Mouse (Mus musculus): ENCODE results near the gene Gm20388. TPM values are rescaled to one million over a fixed set of nuclear protein-coding genes. Genes with fewer than 3 reads are reported as not detected.

Gm20388 gene
- polyA plus RNA-seq, 1 experiment from 2014 or later, result 8.3 TPM

DNA sequence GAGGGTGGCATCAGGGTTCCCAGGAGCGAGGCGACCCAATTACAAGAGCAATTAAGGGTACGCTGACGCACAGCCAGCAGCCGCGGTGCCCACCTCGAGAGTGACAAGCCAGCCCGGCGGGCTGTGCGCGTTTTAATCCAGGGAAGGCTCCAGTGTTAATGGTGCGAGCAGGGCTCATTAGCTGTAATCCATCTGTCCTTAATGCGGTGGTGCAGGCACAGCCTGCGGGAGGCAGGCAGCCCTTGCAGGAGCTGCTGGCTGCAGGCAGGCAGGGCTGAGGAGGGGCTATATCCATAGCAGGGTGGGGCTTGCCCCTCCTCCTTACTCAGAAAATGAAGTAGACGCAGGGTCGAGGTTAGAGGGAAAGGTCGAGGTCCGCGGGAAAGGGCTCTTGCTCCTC, 528.7 kb downstream of the Gm20388 start:
- Histone ChIP-seq H3K4me3 (ENCODE audit: low read depth, low read length) (no peak overlapping the region), H3K36me3 (ENCODE audit: control insufficient read depth, insufficient read depth, low read length) (no peaks in the 10 kb centered on the region), H3K27me3 (replicated peaks; ENCODE audit: control insufficient read depth, insufficient read depth, low read length) (no peaks in the 10 kb centered on the region), H3K9me3 (ENCODE audit: control insufficient read depth, low read length) (no peaks in the 10 kb centered on the region), H3K4me2 (ENCODE audit: low read length) (no peak overlapping the region), H3K9ac (ENCODE audit: low read length) (no peak overlapping the region), H3K27ac (ENCODE audit: low read depth) (no peak overlapping the region), H3K4me1 (replicated peaks; ENCODE audit: control insufficient read depth, insufficient read depth, low read length) (peaks cover 38% of the 10 kb centered on the region)
- ATAC-seq (replicated peaks; ENCODE audit: low FRiP score, low TSS enrichment, low read depth) (no peak; the same call in 1 of the 2 replicates), DNase-seq (ENCODE audit: low spot score) (no peak)
- 22% methylated on average over 19 of the region's 19 CpGs for WGBS

DNA sequence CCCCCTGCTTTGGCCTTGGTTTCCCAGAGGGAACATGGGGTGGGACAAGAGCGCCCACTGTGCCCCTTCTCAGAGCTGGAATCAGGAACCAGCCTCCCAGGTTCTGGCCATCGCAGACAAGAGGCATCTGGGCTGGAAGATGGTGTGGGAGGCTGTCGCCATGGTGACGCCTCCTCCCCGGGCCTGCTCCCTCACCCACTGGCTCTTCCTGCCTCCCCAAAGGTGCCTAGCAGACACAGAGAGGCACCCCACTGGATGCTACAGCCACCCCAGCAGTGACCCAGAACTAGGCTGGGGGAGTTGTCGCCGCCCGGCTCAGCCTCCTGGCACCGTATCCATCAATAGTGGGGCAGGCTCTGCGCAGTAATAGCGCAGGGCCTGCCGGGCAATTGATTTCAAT, 530.1 kb downstream of the Gm20388 start:
- no peak for DNase-seq (ENCODE audit: low spot score)
- Histone ChIP-seq H3K27me3 (replicated peaks; ENCODE audit: control insufficient read depth, insufficient read depth, low read length) (no peaks in the 10 kb centered on the region), H3K36me3 (ENCODE audit: control insufficient read depth, insufficient read depth, low read length) (no peaks in the 10 kb centered on the region), H3K4me2 (ENCODE audit: low read length) (no peak overlapping the region), H3K4me1 (replicated peaks; ENCODE audit: control insufficient read depth, insufficient read depth, low read length) (peaks cover 45% of the 10 kb centered on the region), H3K9me3 (ENCODE audit: control insufficient read depth, low read length) (no peaks in the 10 kb centered on the region), H3K27ac (ENCODE audit: low read depth) (no peak overlapping the region), H3K9ac (ENCODE audit: low read length) (no peak overlapping the region), H3K4me3 (ENCODE audit: low read depth, low read length) (no peak overlapping the region)
- no peak for ATAC-seq (replicated peaks; ENCODE audit: low FRiP score, low TSS enrichment, low read depth)
- 74% methylated on average over 12 of the region's 12 CpGs for WGBS

GRCm38 (mm10) chr8:120441637-120442036, 531.0 kb downstream of the Gm20388 start:
- no peaks in the 10 kb centered on the region for H3K9me3 ChIP-seq (ENCODE audit: control insufficient read depth, low read length)
- no peak overlapping the region for H3K4me3 ChIP-seq (ENCODE audit: low read depth, low read length)
- no peak overlapping the region for H3K4me2 ChIP-seq (ENCODE audit: low read length)
- WGBS, result 74% methylated on average over 6 of the region's 6 CpGs
- no peaks in the 10 kb centered on the region for H3K27me3 ChIP-seq (replicated peaks; ENCODE audit: control insufficient read depth, insufficient read depth, low read length)
- no peak for DNase-seq (ENCODE audit: low spot score)
- no peak overlapping the region for H3K27ac ChIP-seq (ENCODE audit: low read depth)
- ATAC-seq (replicated peaks; ENCODE audit: low FRiP score, low TSS enrichment, low read depth), result no peak
- no peak overlapping the region for H3K9ac ChIP-seq (ENCODE audit: low read length)
- no peaks in the 10 kb centered on the region for H3K36me3 ChIP-seq (ENCODE audit: control insufficient read depth, insufficient read depth, low read length)
- H3K4me1 ChIP-seq (replicated peaks; ENCODE audit: control insufficient read depth, insufficient read depth, low read length), result peaks cover 43% of the 10 kb centered on the region

DNA sequence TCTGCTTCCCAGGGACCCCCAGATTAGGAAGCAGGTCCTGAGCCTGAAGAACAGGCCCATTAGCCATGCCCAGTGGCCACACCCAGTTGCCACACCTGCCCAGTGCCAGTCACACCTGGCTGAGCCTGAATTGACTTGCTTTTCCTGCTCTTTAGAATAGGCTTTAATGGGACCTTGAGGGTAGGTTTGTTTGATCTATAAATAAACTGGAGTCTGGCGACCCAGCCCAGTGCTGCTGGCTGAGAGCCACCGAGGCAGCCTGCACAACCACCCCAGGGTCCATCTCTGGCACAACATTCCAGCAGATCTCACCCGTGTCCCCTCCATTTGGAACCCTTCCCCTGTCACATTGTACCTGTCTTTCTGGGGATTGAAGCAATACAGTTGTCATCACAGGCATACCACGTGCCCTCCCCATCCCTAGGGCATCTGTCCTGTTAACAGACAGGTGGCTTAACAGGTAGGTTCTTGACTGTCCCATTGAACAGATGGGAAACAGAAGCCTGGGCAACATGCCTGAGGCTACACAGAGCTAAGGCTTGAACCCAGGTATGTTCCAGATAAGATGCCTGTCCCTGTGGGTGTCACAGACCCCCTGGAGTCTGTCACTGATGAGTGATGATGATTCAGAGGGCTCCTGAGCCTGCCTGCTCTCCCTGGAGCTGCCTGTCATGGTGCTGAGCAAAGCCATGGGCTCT, 531.8 kb downstream of the Gm20388 start:
- Histone ChIP-seq H3K9me3 (ENCODE audit: control insufficient read depth, low read length) (no peaks in the 10 kb centered on the region), H3K4me2 (ENCODE audit: low read length) (no peak overlapping the region), H3K9ac (ENCODE audit: low read length) (no peak overlapping the region), H3K4me1 (replicated peaks; ENCODE audit: control insufficient read depth, insufficient read depth, low read length) (peaks cover 38% of the 10 kb centered on the region), H3K27me3 (replicated peaks; ENCODE audit: control insufficient read depth, insufficient read depth, low read length) (no peaks in the 10 kb centered on the region), H3K4me3 (ENCODE audit: low read depth, low read length) (no peak overlapping the region), H3K27ac (ENCODE audit: low read depth) (no peak overlapping the region), H3K36me3 (ENCODE audit: control insufficient read depth, insufficient read depth, low read length) (no peaks in the 10 kb centered on the region)
- ATAC-seq (replicated peaks; ENCODE audit: low FRiP score, low TSS enrichment, low read depth) (no peak), DNase-seq (ENCODE audit: low spot score) (no peak)
- 43% methylated on average over 4 of the region's 4 CpGs for WGBS

- Histone ChIP-seq H3K9ac (ENCODE audit: low read length) (no peak overlapping the region), H3K27ac (ENCODE audit: low read depth) (0 out of 2 replicates have a peak overlapping the region, but pooled peaks have one; percentile 27), H3K27me3 (replicated peaks; ENCODE audit: control insufficient read depth, insufficient read depth, low read length) (no peaks in the 10 kb centered on the region), H3K9me3 (ENCODE audit: control insufficient read depth, low read length) (no peaks in the 10 kb centered on the region), H3K36me3 (ENCODE audit: control insufficient read depth, insufficient read depth, low read length) (no peaks in the 10 kb centered on the region), H3K4me2 (ENCODE audit: low read length) (no peak overlapping the region), H3K4me3 (ENCODE audit: low read depth, low read length) (no peak overlapping the region), H3K4me1 (replicated peaks; ENCODE audit: control insufficient read depth, insufficient read depth, low read length) (peaks cover 30% of the 10 kb centered on the region)
- ATAC-seq (replicated peaks; ENCODE audit: low FRiP score, low TSS enrichment, low read depth) (no peak), DNase-seq (ENCODE audit: low spot score) (no peak)
- 39% methylated on average over 10 of the region's 10 CpGs for WGBS
Measured at GRCm38 (mm10) chr8:120445249-120445648, 534.6 kb downstream of the Gm20388 start.

DNA sequence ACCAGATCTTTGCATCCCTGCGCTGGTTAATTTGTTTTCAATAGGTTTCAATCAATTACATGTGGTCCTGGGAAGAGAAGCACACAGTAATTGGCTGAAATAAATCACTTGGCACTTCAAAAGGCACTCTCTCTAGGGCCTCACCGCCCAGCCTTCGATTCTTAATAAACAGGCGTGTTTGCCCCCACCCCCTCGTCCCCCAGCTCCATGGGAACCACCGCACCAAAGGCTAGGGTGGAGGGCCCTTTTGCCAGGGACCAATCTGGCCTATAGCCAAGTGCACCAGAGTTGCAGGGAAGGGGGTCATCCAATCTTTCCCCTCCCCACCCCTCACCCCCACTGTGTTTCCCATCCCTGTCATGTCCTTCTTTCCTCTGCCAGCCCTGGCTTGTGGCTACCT, 537.5 kb downstream of the Gm20388 start:
- ATAC-seq (replicated peaks; ENCODE audit: low FRiP score, low TSS enrichment, low read depth) (no peak), DNase-seq (ENCODE audit: low spot score) (no peak)
- no peak overlapping the region for H3K4me3 ChIP-seq (ENCODE audit: low read depth, low read length)
- H3K4me2 ChIP-seq (ENCODE audit: low read length), result no peak overlapping the region
- no peaks in the 10 kb centered on the region for H3K27me3 ChIP-seq (replicated peaks; ENCODE audit: control insufficient read depth, insufficient read depth, low read length)
- no peaks in the 10 kb centered on the region for H3K36me3 ChIP-seq (ENCODE audit: control insufficient read depth, insufficient read depth, low read length)
- no peak overlapping the region for H3K9ac ChIP-seq (ENCODE audit: low read length)
- H3K27ac ChIP-seq (ENCODE audit: low read depth), result no peak overlapping the region
- 48% methylated on average over 6 of the region's 6 CpGs for WGBS
- H3K9me3 ChIP-seq (ENCODE audit: control insufficient read depth, low read length), result no peaks in the 10 kb centered on the region
- peaks cover 19% of the 10 kb centered on the region for H3K4me1 ChIP-seq (replicated peaks; ENCODE audit: control insufficient read depth, insufficient read depth, low read length)

- Histone ChIP-seq H3K9ac (ENCODE audit: low read length) (no peak overlapping the region), H3K36me3 (ENCODE audit: control insufficient read depth, insufficient read depth, low read length) (no peaks in the 10 kb centered on the region), H3K4me2 (ENCODE audit: low read length) (no peak overlapping the region), H3K4me1 (replicated peaks; ENCODE audit: control insufficient read depth, insufficient read depth, low read length) (peaks cover 26% of the 10 kb centered on the region), H3K27me3 (replicated peaks; ENCODE audit: control insufficient read depth, insufficient read depth, low read length) (no peaks in the 10 kb centered on the region), H3K27ac (ENCODE audit: low read depth) (no peak overlapping the region), H3K9me3 (ENCODE audit: control insufficient read depth, low read length) (no peaks in the 10 kb centered on the region), H3K4me3 (ENCODE audit: low read depth, low read length) (no peak overlapping the region)
- WGBS, result 86% methylated on average over 4 of the region's 4 CpGs
- DNase-seq (ENCODE audit: low spot score) (no peak), ATAC-seq (replicated peaks; ENCODE audit: low FRiP score, low TSS enrichment, low read depth) (no peak)
Measured at GRCm38 (mm10) chr8:120449139-120449538, 538.5 kb downstream of the Gm20388 start.

DNA sequence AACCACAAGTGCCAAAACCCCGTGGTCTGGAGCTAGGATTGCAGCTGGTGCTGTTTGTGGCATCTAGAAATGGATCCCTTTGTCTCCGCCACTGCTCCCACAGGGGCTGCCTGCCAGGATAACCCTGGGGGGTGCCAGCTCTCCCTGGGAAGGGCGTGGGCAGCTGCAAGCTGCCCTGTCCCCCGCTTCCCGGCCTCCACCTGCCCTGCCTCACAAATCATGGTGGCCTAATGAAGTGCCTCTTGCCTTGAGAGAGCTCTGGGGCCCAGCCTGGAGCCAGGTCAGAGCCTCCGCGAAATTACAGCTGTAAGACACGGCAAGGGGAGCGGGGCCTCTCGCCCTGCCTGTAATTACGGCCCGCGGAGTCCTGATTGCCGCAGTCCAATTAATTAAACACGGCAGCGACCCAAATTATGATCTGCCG, 539.0 kb downstream of the Gm20388 start:
- DNase-seq (ENCODE audit: low spot score) (no peak), ATAC-seq (replicated peaks; ENCODE audit: low FRiP score, low TSS enrichment, low read depth) (no peak)
- H3K4me2 ChIP-seq (ENCODE audit: low read length), result no peak overlapping the region
- H3K36me3 ChIP-seq (ENCODE audit: control insufficient read depth, insufficient read depth, low read length), result no peaks in the 10 kb centered on the region
- peaks cover 29% of the 10 kb centered on the region for H3K4me1 ChIP-seq (replicated peaks; ENCODE audit: control insufficient read depth, insufficient read depth, low read length)
- H3K27ac ChIP-seq (ENCODE audit: low read depth), result no peak overlapping the region
- no peak overlapping the region for H3K9ac ChIP-seq (ENCODE audit: low read length)
- WGBS, result 22% methylated on average over 17 of the region's 17 CpGs
- no peak overlapping the region for H3K4me3 ChIP-seq (ENCODE audit: low read depth, low read length)
- H3K9me3 ChIP-seq (ENCODE audit: control insufficient read depth, low read length), result no peaks in the 10 kb centered on the region
- H3K27me3 ChIP-seq (replicated peaks; ENCODE audit: control insufficient read depth, insufficient read depth, low read length), result no peaks in the 10 kb centered on the region

- no peak overlapping the region for H3K4me3 ChIP-seq (ENCODE audit: low read depth, low read length)
- H3K9ac ChIP-seq (ENCODE audit: low read length), result no peak overlapping the region
- H3K27me3 ChIP-seq (replicated peaks; ENCODE audit: control insufficient read depth, insufficient read depth, low read length), result no peaks in the 10 kb centered on the region
- H3K4me2 ChIP-seq (ENCODE audit: low read length), result no peak overlapping the region
- H3K4me1 ChIP-seq (replicated peaks; ENCODE audit: control insufficient read depth, insufficient read depth, low read length), result peaks cover 44% of the 10 kb centered on the region
- no peaks in the 10 kb centered on the region for H3K36me3 ChIP-seq (ENCODE audit: control insufficient read depth, insufficient read depth, low read length)
- no peaks in the 10 kb centered on the region for H3K9me3 ChIP-seq (ENCODE audit: control insufficient read depth, low read length)
- no peak overlapping the region for H3K27ac ChIP-seq (ENCODE audit: low read depth)
- 78% methylated on average over 2 of the region's 2 CpGs for WGBS
- DNase-seq (ENCODE audit: low spot score), result no peak
- ATAC-seq (replicated peaks; ENCODE audit: low FRiP score, low TSS enrichment, low read depth), result no peak
Measured at GRCm38 (mm10) chr8:120452111-120452510, 541.5 kb downstream of the Gm20388 start.
